Mouse (Mus musculus) c-Kit-positive CD71-positive TER-119-positive erythroid progenitor cells, embryonic 14.5 days (primary cell): ENCODE data around the gene Tmem256.
A peak's percentile ranks its signal among the peaks of the same experiment; 100 is the strongest.

Experiments used
- DNase-seq: peaks from one replicate; pipeline ENCODE4 v3.0.0-alpha.2; 2013; ENCODE audit warnings: low spot score

The Tmem256 gene

GRCm38 (mm10) chr11:69837952-69838713 is at the start of gene Tmem256:
Gene Tmem256 (plus strand): TSS chr11:69838514.
- peak; percentile 97 for DNase-seq

DNA sequence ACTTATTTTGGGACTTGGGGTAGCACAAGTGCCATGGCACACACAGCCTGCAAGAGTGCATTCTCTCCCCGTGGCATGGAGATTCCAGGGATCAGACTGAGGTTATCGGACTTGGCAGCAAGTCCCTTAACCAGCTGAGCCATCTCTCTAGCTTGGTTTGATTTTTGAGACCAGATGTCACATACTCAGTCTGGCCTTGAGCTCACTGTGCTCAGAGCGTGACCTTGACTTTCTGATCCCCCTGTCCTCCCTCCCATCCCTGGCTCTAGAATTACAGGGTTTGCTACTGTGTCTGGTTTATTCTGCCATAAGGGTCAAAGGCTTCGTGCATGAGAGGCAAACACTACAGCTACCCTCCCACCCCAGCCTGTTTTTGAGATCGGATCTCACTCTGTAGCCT is 48.9 kb upstream of the Tmem256 start:
- DNase-seq, result no peak

DNA sequence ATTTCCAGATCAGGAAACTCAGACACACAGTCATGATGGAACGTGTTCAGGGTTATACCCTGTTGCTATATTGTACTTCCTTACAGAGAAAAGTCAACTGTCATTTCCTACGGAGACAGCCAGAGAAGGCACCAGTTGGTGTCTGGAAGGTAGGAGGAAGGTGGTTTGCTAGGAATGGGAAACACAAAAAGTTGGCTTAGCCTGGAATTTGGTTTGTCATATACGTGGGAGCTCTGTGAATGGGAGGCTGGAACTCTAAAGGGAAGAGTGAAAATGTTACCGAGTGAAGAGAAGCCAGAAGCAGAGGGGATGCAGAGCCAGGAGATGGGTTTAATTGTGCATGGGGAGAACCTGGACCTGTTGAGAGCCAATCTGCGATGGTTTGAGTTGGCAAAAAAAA is 46.9 kb upstream of the Tmem256 start:
- DNase-seq, result no peak

DNA sequence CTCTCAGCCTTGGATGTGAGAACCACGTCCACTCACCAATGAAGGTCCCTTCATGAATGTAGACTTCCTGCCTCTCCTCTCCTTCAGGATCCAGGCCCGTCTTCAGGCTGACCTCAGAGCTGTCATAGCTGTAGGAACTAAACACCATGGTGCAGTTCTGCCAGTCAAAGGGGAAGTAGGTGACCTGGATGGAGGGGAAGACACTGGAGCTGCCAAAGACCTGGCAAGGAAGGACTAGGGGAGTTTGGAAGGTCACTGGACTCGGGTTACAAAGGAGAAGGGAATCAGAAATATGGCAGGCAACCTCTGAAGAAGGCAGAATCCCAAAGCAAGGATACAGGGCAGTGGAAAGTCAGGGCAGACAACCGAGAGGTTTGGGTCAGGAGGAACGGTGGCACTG is 44.9 kb upstream of the Tmem256 start:
- DNase-seq, result no peak

DNA sequence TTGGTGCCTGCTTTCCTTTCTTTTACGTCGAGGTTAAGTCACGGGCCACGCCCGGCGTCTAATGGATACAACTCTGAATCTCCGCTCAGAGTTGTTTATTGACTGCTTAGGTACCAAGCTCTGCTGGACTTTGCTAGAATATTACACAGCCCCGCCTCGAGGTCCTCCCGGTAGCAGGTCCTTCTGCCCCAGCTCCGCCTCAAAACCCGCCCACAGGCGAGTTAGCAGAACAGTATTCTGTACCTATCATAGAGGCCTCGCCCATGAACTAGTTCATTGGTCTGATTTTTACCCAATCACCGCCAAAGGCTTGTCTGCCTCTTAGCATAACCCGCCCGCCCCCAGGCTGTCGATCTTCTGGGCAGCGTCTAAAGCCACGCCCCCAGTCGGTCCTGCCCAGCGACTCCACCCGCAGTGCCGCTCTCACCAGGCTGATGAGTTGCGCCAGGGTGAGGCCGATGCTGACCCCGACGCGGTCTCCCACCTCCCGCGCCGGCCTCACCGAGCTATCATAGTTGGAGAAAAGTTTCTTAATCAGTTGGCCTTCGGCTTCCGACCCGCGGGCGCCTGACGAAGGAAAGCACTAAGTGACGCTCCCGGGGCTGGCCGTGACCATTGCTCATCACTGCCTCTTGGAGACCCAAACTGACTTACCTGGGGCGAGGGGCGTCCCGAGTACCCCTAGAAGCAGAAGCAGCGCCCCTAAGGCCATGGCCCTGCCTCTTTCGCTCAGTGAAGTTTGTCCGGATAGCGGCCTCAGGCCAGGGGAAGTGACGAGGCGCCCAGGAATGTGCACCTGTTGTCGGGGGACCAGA is 42.9 kb upstream of the Tmem256 start, which contains the start of gene Chrnb1:
Gene Chrnb1, minus strand, starts transcription at position 776 of the 815 bp plus-strand sequence.
- DNase-seq, result peak; percentile 96

DNA sequence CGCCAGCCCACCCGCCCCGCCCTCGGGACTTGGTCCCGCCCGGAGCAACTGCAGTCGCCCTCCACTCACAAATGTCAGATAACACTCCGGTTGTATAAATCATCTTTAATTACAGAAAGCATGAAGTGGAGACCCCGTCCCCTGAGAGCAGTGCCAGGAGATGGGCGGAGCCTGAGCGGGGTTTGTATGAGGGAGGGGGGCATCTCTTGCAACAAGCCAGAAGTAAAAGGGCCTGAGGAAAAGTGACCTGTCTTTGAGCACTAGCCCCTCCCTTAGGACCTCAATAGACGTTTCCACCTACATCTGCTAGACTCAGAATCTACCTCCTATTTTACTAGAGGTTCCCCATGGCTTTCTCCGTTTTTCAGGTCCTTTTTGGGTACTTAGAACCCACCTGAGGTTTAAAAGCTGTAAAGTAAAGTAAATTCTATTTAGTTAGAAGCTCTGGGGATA is 42.3 kb upstream of the Tmem256 start:
- DNase-seq, result no peak

DNA sequence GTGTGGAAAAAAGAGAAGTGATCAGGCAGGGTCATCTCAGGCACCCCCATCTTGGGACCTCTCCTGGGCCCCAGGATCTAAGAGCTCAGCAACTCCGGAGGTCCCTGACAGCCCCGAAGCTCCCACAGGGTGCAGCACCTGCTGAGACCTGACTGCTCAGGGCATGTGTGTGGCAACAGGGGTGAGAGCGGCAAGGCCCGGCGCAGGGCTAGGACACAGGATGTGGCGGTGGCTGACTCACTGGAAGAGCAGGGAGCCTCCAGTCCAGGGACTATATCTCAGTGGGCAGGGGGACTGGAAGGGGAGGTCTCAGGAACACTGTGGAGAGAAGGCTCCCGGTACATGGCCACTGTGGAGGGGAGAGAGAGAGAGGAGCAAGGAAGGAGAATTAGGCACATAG is 40.4 kb upstream of the Tmem256 start:
- DNase-seq, result no peak

DNA sequence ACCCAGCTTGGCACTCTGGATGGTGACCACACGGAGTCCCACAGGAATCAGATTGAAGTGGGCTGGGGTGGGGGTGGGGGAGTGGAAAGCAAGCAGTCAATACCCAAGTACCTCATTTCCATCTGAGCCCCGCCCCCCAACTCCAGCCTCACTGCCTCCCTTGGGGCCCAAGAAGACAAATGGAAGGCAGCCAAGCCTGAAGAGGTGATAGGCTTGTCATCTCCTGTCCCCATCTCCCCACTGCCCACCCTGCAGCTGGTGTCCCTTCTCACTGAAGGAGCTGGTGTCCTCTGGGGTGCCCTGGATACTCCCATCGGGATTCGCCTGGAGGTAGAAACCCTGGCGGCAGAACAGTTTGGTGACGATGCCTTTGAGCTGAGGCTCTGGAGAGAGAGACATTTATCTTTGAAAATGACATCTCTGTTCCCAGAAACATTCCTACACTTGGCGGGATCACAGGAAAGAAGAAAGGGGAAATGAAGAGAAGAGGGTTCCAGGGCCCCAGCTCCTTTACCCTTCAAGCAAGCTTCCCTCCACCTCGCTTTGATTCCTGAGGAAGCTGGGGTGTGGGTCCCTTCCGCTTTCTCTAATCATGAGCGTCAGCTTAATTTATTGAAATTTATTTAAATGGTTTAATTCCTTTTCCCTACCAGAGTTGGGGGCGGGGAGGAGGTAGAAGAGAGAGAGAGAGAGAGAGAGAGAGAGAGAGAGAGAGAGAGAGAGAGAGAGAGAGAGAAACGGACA is 38.7 kb upstream of the Tmem256 start:
- no peak for DNase-seq

GRCm38 (mm10) chr11:69800138-69800391 is 38.2 kb upstream of the Tmem256 start:
- DNase-seq, result no peak

- no peak for DNase-seq
Observed at GRCm38 (mm10) chr11:69800392-69801197, 37.7 kb upstream of the Tmem256 start.

DNA sequence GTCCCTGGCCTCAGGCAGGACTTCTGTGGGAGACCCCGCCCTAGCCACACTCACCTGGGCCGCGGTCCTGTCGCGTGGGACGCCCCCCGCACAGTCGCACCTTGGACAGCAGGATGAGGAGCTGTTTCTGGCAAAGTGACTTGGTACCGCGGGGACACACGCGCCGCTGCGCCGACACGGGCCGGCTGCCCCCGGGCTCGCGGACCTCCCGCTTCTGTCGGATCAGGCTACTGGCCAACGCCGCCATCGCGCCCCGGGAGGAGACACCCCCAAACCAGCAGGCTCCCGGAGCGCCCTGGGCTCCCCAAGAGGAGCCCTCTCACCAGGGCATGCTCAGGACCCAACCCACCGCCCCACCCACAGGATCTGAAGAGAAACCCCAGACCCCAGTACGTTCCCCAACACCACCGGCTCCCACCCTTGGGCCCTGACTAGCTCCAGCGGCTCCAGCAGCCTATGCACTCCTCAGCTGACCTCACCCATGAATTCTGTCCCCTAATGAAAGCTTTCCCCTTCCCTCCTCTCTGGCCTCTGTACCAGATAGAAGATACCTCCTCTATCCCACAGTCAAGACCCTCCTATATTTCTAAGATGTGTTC is 36.8 kb upstream of the Tmem256 start, which contains the start of gene Fgf11:
Gene Fgf11, minus strand, starts transcription at position 479 of the 599 bp plus-strand sequence.
- no peak for DNase-seq

DNA sequence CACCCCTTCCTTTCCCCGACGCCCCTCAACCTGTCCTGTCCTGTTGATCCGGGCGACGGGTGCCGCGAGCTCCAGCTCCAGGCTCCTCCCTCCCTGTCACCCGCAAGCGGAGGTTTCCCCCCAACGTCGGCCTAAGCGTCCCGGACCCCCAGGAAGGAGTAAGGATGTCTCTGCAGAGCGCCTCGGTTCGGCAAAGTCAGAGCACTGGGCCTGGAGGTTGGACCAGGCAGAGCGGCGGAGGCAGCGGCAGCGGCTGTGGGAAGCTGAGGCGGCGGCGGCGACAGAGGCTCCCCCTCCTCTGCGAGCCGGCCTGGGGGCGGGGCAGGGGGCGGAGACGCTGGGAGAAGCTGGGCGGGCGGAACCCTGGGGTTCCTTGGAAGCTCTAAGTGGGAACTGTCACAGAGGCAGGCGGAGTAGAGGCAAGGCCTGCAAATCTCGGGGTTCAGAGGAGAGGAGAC is 35.6 kb upstream of the Tmem256 start:
- DNase-seq, result no peak

DNA sequence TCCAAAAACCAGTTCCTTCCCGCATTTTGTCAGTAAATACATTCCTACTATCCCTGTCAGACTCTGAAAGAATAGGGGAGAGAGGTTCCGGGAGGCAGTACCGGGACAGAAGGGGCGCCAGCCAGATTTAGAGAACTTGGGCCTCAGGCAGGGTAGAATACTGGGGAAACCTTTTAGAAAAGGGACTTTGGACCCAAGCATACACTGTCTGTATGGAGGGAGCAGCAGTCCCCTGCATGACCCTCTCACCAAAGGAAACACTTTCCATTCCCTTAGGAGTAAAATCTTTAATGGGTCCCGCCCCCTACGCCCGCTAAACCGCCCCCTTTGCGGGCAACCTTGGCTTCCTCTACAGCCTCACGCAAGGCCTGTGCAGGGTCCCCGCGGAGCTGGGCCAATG is 35.0 kb upstream of the Tmem256 start:
- DNase-seq, result no peak

GRCm38 (mm10) chr11:69803786-69804651 is 34.3 kb upstream of the Tmem256 start:
- peak; percentile 38 for DNase-seq

DNA sequence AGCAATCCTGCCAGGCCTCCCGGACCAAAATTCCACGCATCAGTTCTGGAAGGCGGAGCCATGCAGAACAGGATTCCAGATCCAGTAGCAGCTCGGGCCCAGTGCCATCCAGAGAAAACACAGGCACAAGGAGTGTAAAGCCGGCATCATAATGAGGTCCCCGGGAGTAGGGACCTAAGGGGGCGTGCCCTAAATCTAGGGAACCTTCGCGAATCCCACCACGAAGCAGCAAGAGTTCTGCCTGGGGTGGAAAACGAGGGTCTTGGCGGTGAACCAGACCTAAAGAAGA is 33.7 kb upstream of the Tmem256 start:
- DNase-seq, result no peak

DNA sequence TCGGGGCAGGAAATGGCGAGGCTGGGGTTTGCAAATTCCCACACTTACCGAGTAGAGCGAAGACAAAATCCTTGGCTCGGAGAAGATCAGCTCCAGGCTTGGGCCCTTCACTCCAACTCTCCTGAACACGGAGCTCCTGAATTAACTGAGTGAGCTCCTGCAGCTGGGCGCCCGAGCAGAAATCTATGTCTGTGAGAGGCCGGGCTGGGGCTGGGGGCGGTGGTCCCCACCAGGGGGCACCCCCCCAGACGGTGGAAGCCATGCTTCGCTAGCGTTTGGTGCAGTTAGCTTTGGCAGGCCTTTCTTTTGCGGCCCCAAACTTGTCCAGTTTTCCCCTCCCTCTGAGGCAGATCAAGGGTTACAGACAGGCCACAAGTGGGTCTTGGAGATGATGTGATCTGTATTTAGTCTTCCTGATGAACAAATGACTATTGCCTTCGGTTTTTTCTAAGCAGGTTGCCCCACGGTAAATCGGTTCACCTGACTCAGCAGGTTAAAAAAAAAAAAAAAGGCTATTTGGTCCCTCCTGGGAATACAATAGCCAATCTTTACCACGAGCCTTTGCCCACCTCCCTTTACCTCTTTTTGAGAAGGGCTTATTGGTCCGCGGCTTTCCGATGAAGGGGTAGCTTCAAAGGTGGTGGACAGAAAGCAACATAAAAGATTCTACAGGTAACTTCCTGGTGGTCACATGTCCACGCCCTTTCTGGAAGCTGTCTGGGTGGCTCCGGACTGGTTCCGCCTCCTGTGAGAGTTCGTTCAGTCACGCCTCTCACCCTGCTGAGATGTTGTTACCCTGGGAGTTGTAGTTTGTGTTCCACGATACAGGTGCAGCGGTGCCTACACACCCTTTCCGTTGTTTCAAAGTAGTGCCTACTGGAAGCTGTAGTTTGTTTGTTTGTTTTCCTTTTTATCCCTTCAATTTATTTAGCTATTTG is 33.1 kb upstream of the Tmem256 start, which contains the start of gene Tmem102:
Gene Tmem102, minus strand, starts transcription at position 653 of the 938 bp plus-strand sequence.
- DNase-seq, result no peak

DNA sequence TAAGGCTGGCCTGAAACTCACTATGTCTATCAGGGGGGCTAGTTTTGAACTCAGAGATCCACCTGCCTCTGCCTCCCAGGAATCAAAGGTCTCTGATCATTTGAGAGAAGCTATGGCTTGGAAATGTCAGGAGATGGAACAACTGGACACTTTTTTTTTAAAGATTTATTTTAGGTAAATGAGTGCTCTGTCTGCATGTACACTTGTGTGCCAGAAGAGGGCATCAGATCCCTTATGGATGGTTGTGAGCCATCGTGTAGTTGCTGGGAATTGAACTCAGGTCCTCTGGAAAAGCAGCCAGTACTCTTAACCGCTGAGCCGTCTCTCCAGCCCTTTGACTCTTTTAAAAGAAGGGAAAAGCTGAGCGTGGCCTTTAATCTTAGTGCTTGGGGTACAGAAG is 31.9 kb upstream of the Tmem256 start:
- DNase-seq, result no peak

DNA sequence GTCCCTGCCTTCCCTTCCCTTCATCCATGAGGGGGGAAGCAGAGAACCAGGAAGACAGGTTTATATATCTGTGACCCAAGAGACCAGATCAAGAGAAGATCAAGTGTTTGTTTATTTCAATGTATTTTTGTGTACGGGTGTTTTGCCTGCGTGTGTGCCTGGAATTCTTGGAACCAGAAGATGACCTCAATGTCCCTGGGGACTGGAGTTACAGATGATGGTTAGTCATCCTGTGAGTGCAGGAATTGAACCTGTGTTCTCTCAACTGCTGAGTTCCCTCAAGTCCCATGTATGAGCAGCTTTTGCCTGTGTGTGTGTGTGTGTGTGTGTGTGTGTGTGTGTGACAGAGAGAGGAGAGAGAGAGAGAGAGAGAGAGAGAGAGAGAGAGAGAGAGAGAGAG is 30.7 kb upstream of the Tmem256 start:
- DNase-seq, result no peak

DNA sequence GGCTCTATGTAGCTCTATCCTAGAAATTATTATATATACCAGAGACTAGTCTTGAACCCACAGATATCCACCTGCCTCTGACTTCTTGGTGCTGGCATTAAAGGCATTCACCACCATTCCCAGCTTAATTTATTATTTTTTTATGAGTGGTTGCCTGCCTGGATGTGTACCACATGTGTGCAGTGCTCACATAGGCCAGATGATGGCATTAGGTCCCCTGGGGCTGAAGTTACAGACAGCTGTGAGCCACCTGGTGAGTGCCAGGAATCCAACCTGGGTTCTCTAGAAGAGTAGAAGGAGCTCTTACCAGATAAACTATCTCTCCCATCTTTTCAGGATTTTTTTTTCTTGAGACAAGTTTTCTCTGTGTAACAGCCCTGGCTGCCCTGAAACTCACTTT is 28.0 kb upstream of the Tmem256 start:
- DNase-seq, result no peak
